Mouse (Mus musculus): ENCODE data around the gene Tcf20.

DNA sequence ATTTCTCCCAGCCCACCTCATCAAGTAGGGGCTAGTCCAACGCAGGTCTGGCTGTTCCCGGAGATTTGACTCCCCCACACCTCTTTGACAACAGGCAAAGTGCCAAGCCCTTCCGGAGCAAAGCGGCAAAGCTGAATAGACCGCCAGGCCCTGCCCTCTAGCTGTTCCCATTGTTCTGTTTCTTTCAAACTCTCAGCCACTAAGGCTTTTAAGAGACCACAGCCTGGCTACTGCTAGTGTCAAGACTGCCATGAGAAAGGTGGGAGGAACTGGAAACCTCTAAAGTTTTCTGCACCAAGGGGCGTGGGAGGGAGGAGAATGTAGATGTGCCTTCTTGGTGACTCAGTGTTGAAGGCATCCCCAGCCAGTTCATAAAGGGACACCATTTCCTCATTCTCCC lies 86.4 kb downstream of the Tcf20 start:
- TF ChIP-seq POLR2A (IDR thresholded peaks at IDR 0.05; ENCODE audit: insufficient read depth, low read depth, low read length) (no peak), CTCF (IDR thresholded peaks at IDR 0.05; ENCODE audit: insufficient read depth, low read depth, low read length) (no peak)

All from olfactory bulb, adult 2 months (tissue).